Mouse (Mus musculus): ENCODE data around the gene Bag6. TPM values are rescaled to one million over a fixed set of nuclear protein-coding genes. Genes with fewer than 3 reads are reported as not detected.

The Bag6 gene
- total and polyA plus RNA-seq, 3 experiments: 26.0 to 152 (median 73.0) TPM

GRCm38 (mm10) chr17:35167794-35168193, 32.8 kb downstream of the Bag6 start:
- Histone ChIP-seq H3K27me3 (replicated peaks) (no peaks in the 10 kb centered on the region), H3K36me3 (replicated peaks in 1 of 2; ENCODE audit: control insufficient read depth in 1 of 2, insufficient read depth in 1 of 2, low read length in 1 of 2) (peaks cover 0 to 8% of the 10 kb centered on the region in 2 experiments), H3K79me2 (replicated peaks; ENCODE audit: control insufficient read depth, extremely low read depth, insufficient read depth, poor library complexity, severe bottlenecking) (peaks cover 23% of the 10 kb centered on the region), H3K4me2 (ENCODE audit: insufficient read depth, low read depth, poor library complexity, severe bottlenecking) (no peak overlapping the region), H3K4me3 (replicated peaks in 1 of 3; ENCODE audit: low read depth in 2 of 3, low read length in 2 of 3, poor library complexity in 1 of 3) (no peak overlapping the region), H3K9ac (ENCODE audit: insufficient read depth, low read depth) (no peak overlapping the region), H3K4me1 (ENCODE audit: control insufficient read depth in 1 of 2, insufficient read depth in 2 of 2) (peaks cover 11 to 37% of the 10 kb centered on the region in 2 experiments), H3K9me3 (replicated peaks; ENCODE audit: low read length) (no peaks in the 10 kb centered on the region), H3K27ac (ENCODE audit: insufficient read depth, low read depth) (no peak overlapping the region)
- dilution Hi-C loops (cut with MboI; ENCODE audit: extremely low pct_ligation_motif_present, extremely low pct_unique_long_range_greater_than_20kb, low sequenced_read_pairs) (no loop called here), in situ Hi-C loops (cut with MboI; ENCODE audit: low pct_ligation_motif_present, low pct_unique_long_range_greater_than_20kb, low sequenced_read_pairs) (no loop called here)
- TF ChIP-seq NELFE (IDR thresholded peaks at IDR 0.05; ENCODE audit: low read depth, low read length) (no peak), SMC3 (IDR thresholded peaks at IDR 0.05; ENCODE audit: low read depth, low read length) (no peak)
- DNase-seq (ENCODE audit: extremely low read depth): no peak

DNA sequence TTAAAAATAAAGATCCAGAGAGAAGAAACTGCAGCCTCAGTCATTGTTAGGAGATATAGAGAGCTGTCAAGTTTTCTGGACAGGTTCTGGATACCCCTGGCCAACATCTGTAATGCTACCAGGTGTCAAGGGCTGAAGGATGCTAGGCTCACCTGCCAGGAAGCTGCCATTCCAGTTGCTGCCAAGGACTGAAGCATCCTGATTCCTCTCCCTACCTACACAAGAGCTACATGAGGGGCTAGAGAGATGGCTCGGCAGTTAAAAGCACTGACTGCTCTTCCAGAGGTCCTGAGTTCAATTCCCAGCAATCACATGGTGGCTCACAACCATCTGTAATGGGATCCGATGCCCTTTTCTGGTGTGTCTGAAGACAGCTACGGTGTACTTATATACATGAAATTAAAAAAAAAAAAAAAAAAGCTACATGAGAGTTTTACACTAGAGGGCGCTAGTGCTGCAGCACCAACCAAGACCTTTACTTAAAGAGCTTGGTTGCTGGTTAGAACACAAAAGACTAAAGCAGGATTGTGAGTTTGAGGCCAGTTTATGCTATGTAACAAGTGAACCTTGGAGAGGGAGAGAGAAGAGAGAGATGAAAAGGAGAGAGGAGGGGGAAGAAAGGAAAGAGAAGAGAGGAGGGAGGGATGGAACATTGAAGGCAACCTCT, 33.7 kb downstream of the Bag6 start:
- dilution Hi-C loops (cut with MboI; ENCODE audit: extremely low pct_ligation_motif_present, extremely low pct_unique_long_range_greater_than_20kb, low sequenced_read_pairs): no loop called here
- H3K27ac ChIP-seq (ENCODE audit: insufficient read depth, low read depth): no peak overlapping the region

DNA sequence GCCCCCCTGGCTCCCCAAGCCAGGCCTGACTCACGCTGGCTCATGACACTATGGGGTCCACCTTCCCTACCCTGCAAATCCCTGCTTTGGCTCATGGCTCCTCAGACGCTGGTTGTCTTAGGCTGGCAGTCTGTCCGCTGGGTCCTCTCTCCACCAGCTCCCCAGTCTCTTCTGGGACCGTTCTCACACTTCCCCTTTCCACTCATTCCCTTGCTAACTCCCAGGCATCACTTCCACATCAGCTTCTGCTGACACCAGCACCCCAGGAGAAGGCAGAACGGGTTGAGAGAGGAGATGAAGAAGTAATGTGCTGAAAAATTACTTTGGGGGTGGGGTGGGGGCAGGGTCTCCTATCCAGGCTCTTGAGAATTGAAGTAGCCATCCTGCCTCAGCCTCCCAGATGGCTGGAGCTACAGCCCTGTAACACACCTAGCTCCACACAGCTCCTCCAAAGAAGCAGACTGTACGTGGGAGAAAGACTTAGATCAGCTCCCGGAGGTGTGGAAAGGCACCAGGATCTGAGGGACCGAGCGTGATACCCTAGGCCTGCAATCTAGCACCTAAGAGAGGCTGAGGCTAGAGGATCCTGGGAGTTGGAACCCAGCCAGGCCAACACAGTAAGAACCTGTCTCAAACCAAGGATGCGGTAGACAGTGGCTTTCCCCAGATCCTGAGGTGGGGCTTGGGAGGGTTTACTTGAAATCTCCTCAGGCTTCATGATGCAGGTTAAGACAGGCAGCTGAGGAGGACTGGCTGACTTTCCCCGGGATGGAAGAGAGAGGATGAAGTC, 37.7 kb downstream of the Bag6 start:
- dilution Hi-C loops (cut with MboI; ENCODE audit: extremely low pct_ligation_motif_present, extremely low pct_unique_long_range_greater_than_20kb, low sequenced_read_pairs) (no loop called here), in situ Hi-C loops (cut with MboI; ENCODE audit: low pct_ligation_motif_present, low pct_unique_long_range_greater_than_20kb, low sequenced_read_pairs) (loop anchor here (5.0 kb wide), 1 partner anchor 60 kb away; the partner anchor contains the start of gene Atp6v1g2)
- Histone ChIP-seq H3K27ac (ENCODE audit: insufficient read depth, low read depth) (peak overlapping the region; percentile 98), H3K9ac (ENCODE audit: insufficient read depth, low read depth) (peak overlapping the region; percentile 46), H3K4me2 (ENCODE audit: insufficient read depth, low read depth, poor library complexity, severe bottlenecking) (peak overlapping the region; percentile 48), H3K4me3 (replicated peaks in 1 of 3; ENCODE audit: low read depth in 2 of 3, low read length in 2 of 3, poor library complexity in 1 of 3) (peak overlapping the region in 1 of 3 experiments; percentile 28), H3K79me2 (replicated peaks; ENCODE audit: control insufficient read depth, extremely low read depth, insufficient read depth, poor library complexity, severe bottlenecking) (no peaks in the 10 kb centered on the region), H3K27me3 (replicated peaks) (no peaks in the 10 kb centered on the region), H3K4me1 (ENCODE audit: control insufficient read depth in 1 of 2, insufficient read depth in 2 of 2) (peaks cover 14 to 52% of the 10 kb centered on the region in 2 experiments), H3K36me3 (replicated peaks in 1 of 2; ENCODE audit: control insufficient read depth in 1 of 2, insufficient read depth in 1 of 2, low read length in 1 of 2) (peaks cover 0 to 3% of the 10 kb centered on the region in 2 experiments), H3K9me3 (replicated peaks; ENCODE audit: low read length) (no peaks in the 10 kb centered on the region)
- no peak for DNase-seq (ENCODE audit: extremely low read depth)
- TF ChIP-seq ELF1 (IDR thresholded peaks at IDR 0.05; ENCODE audit: low read depth, low read length): no peak
- peak; percentile 6; the same call in 1 of the 2 replicates for TF ChIP-seq TCF12 (IDR thresholded peaks at IDR 0.05; ENCODE audit: low read depth, low read length)
- TF ChIP-seq ZMIZ1 (IDR thresholded peaks at IDR 0.05; ENCODE audit: low read depth, low read length): peak; percentile 77; the same call in 1 of the 2 replicates
- peak; percentile 15; the same call in 1 of the 2 replicates for TF ChIP-seq SIN3A (IDR thresholded peaks at IDR 0.05; ENCODE audit: low read length)
- TF ChIP-seq IRF4 (IDR thresholded peaks at IDR 0.05; ENCODE audit: low read depth, low read length): peak; percentile 36; the same call in 1 of the 2 replicates
- TF ChIP-seq UBTF (IDR thresholded peaks at IDR 0.05; ENCODE audit: low read depth, low read length): 0 out of 2 replicates have a peak, but pooled peaks have one; percentile 51
- 0 out of 2 replicates have a peak, but pooled peaks have one; percentile 45 for TF ChIP-seq NELFE (IDR thresholded peaks at IDR 0.05; ENCODE audit: low read depth, low read length)
- peak; percentile 51; the same call in 1 of the 2 replicates for TF ChIP-seq EP300 (IDR thresholded peaks at IDR 0.05; ENCODE audit: low read length)
- TF ChIP-seq MXI1 (IDR thresholded peaks at IDR 0.05; ENCODE audit: low read depth, low read length): 0 out of 2 replicates have a peak, but pooled peaks have one; percentile 43
- peak; percentile 23; the same call in 1 of the 2 replicates for TF ChIP-seq CHD2 (IDR thresholded peaks at IDR 0.05; ENCODE audit: low read length)
- no peak for TF ChIP-seq SMC3 (IDR thresholded peaks at IDR 0.05; ENCODE audit: low read depth, low read length)
- TF ChIP-seq USF1 (IDR thresholded peaks at IDR 0.05; ENCODE audit: low read depth, low read length): no peak
- TF ChIP-seq CHD1 (IDR thresholded peaks at IDR 0.05; ENCODE audit: low read depth, low read length): peak; percentile 73; the same call in 1 of the 2 replicates
- TF ChIP-seq ZNF384 (IDR thresholded peaks at IDR 0.05; ENCODE audit: low read depth, low read length): no peak
- no peak for TF ChIP-seq PAX5 (IDR thresholded peaks at IDR 0.05; ENCODE audit: low read length)
- TF ChIP-seq RCOR1 (conservative IDR thresholded peaks at IDR 0.05; ENCODE audit: low read depth, low read length): no peak
- no peak for TF ChIP-seq GABPA (IDR thresholded peaks at IDR 0.05; ENCODE audit: insufficient replicate concordance, low read depth, low read length)
- no peak for TF ChIP-seq TBP (conservative IDR thresholded peaks at IDR 0.05; ENCODE audit: low read depth, low read length)

More for the DNA sequence above, 33.7 kb downstream of the Bag6 start:
- peak; percentile 76 for DNase-seq (ENCODE audit: extremely low read depth)
- TF ChIP-seq ZNF384 (IDR thresholded peaks at IDR 0.05; ENCODE audit: low read depth, low read length) (peak; percentile 97), CTCF (conservative IDR thresholded peaks at IDR 0.05 in 1 of 2, IDR thresholded peaks at IDR 0.05 in 1 of 2; ENCODE audit: low read depth in 2 of 2, low read length in 2 of 2) (peak; percentile 41 to 82; a peak in 2 of 4 replicates), IRF4 (IDR thresholded peaks at IDR 0.05; ENCODE audit: low read depth, low read length) (no peak), RAD21 (IDR thresholded peaks at IDR 0.05; ENCODE audit: low read depth, low read length) (peak; percentile 81), ZC3H11A (IDR thresholded peaks at IDR 0.05; ENCODE audit: low read depth, low read length) (peak; percentile 57; the same call in 1 of the 2 replicates), EP300 (IDR thresholded peaks at IDR 0.05; ENCODE audit: low read length) (no peak), HCFC1 (IDR thresholded peaks at IDR 0.05; ENCODE audit: low read depth, low read length) (no peak), SMC3 (IDR thresholded peaks at IDR 0.05; ENCODE audit: low read depth, low read length) (peak; percentile 84), TBP (conservative IDR thresholded peaks at IDR 0.05; ENCODE audit: low read depth, low read length) (no peak)
- H3K4me1 ChIP-seq (ENCODE audit: control insufficient read depth in 1 of 2, insufficient read depth in 2 of 2): peaks cover 11 to 44% of the 10 kb centered on the region in 2 experiments
- no peaks in the 10 kb centered on the region for H3K27me3 ChIP-seq (replicated peaks)
- peaks cover 0 to 5% of the 10 kb centered on the region in 2 experiments for H3K36me3 ChIP-seq (replicated peaks in 1 of 2; ENCODE audit: control insufficient read depth in 1 of 2, insufficient read depth in 1 of 2, low read length in 1 of 2)
- in situ Hi-C loops (cut with MboI; ENCODE audit: low pct_ligation_motif_present, low pct_unique_long_range_greater_than_20kb, low sequenced_read_pairs): no loop called here
- H3K4me3 ChIP-seq (replicated peaks in 1 of 3; ENCODE audit: low read depth in 2 of 3, low read length in 2 of 3, poor library complexity in 1 of 3): no peak overlapping the region
- H3K9ac ChIP-seq (ENCODE audit: insufficient read depth, low read depth): no peak overlapping the region
- peaks cover 15% of the 10 kb centered on the region for H3K79me2 ChIP-seq (replicated peaks; ENCODE audit: control insufficient read depth, extremely low read depth, insufficient read depth, poor library complexity, severe bottlenecking)
- no peak overlapping the region for H3K4me2 ChIP-seq (ENCODE audit: insufficient read depth, low read depth, poor library complexity, severe bottlenecking)
- no peaks in the 10 kb centered on the region for H3K9me3 ChIP-seq (replicated peaks; ENCODE audit: low read length)
